Mouse (Mus musculus): ENCODE measurements at regions not wholly inside any gene's neighbourhood (a gene's known extent, or its start where the extent isn't known, plus 50 kb on each side); places are given as distances from the start of the nearest gene placed in this dataset.

- no peaks in the 10 kb centered on the region for H3K4me1 ChIP-seq
- WGBS: 85% methylated on average over 13 of the region's 13 CpGs
- no peaks in the 10 kb centered on the region for H3K9me3 ChIP-seq
- H3K4me3 ChIP-seq: no peak overlapping the region
- no peaks in the 10 kb centered on the region for H3K27me3 ChIP-seq (ENCODE audit: poor library complexity, severe bottlenecking)
- no peak overlapping the region for H3K27ac ChIP-seq
- DNase-seq (ENCODE audit: extremely low spot score, low spot score): no peak
- H3K36me3 ChIP-seq (replicated peaks): no peaks in the 10 kb centered on the region
These were observed 249.5 kb upstream of the Gm11146 start for GRCm38 (mm10) chr16:77851206-77852065.

- no peak overlapping the region for H3K4me3 ChIP-seq
- no peaks in the 10 kb centered on the region for H3K9me3 ChIP-seq
- H3K27me3 ChIP-seq (ENCODE audit: poor library complexity, severe bottlenecking): no peaks in the 10 kb centered on the region
- no peaks in the 10 kb centered on the region for H3K4me1 ChIP-seq
- DNase-seq (ENCODE audit: extremely low spot score, low spot score): no peak
- H3K27ac ChIP-seq: no peak overlapping the region
- no peaks in the 10 kb centered on the region for H3K36me3 ChIP-seq (replicated peaks)
- 88% methylated on average over 2 of the region's 2 CpGs for WGBS
These were observed 233.9 kb upstream of the Gm11146 start for GRCm38 (mm10) chr16:77835767-77836166.

- DNase-seq (ENCODE audit: extremely low spot score, low spot score): no peak
- WGBS: 77% methylated on average over 4 of the region's 4 CpGs
- H3K36me3 ChIP-seq (replicated peaks): no peaks in the 10 kb centered on the region
These were observed 225.6 kb upstream of the Gm11146 start for GRCm38 (mm10) chr16:77827322-77828117.

GRCm38 (mm10) chr16:77799709-77800108, 197.8 kb upstream of the Gm11146 start:
- WGBS: 89% methylated on average over 5 of the region's 5 CpGs
- no peak for DNase-seq (ENCODE audit: extremely low spot score, low spot score)
- Histone ChIP-seq H3K36me3 (replicated peaks) (no peaks in the 10 kb centered on the region), H3K4me3 (no peak overlapping the region), H3K27me3 (ENCODE audit: poor library complexity, severe bottlenecking) (no peaks in the 10 kb centered on the region), H3K9me3 (no peaks in the 10 kb centered on the region), H3K4me1 (no peaks in the 10 kb centered on the region), H3K27ac (no peak overlapping the region)

More at GRCm38 (mm10) chr16:77827322-77828117, 225.6 kb upstream of the Gm11146 start:
- H3K9me3 ChIP-seq: no peaks in the 10 kb centered on the region
- H3K4me3 ChIP-seq: no peak overlapping the region
- no peak overlapping the region for H3K27ac ChIP-seq
- H3K27me3 ChIP-seq (ENCODE audit: poor library complexity, severe bottlenecking): no peaks in the 10 kb centered on the region
- H3K4me1 ChIP-seq: no peaks in the 10 kb centered on the region

GRCm38 (mm10) chr16:77796926-77797325, 195.0 kb upstream of the Gm11146 start:
- WGBS: 86% methylated on average over 4 of the region's 4 CpGs
- no peak overlapping the region for H3K4me3 ChIP-seq
- H3K27ac ChIP-seq: no peak overlapping the region
- H3K4me1 ChIP-seq: no peaks in the 10 kb centered on the region
- H3K27me3 ChIP-seq (ENCODE audit: poor library complexity, severe bottlenecking): no peaks in the 10 kb centered on the region
- H3K9me3 ChIP-seq: no peaks in the 10 kb centered on the region
- DNase-seq (ENCODE audit: extremely low spot score, low spot score): no peak
- H3K36me3 ChIP-seq (replicated peaks): no peaks in the 10 kb centered on the region

- Histone ChIP-seq H3K4me1 (peaks cover 8% of the 10 kb centered on the region), H3K4me3 (no peak overlapping the region), H3K9me3 (no peaks in the 10 kb centered on the region), H3K27ac (no peak overlapping the region), H3K27me3 (ENCODE audit: poor library complexity, severe bottlenecking) (no peaks in the 10 kb centered on the region), H3K36me3 (replicated peaks) (no peaks in the 10 kb centered on the region)
- no peak for DNase-seq (ENCODE audit: extremely low spot score, low spot score)
- WGBS: 91% methylated on average over 5 of the region's 5 CpGs
These were observed 187.8 kb upstream of the Gm11146 start for GRCm38 (mm10) chr16:77789652-77790051.

GRCm38 (mm10) chr16:77789206-77789605, 187.3 kb upstream of the Gm11146 start:
- WGBS: 90% methylated on average over 2 of the region's 2 CpGs
- Histone ChIP-seq H3K4me1 (peaks cover 8% of the 10 kb centered on the region), H3K9me3 (no peaks in the 10 kb centered on the region), H3K4me3 (no peak overlapping the region), H3K27ac (no peak overlapping the region), H3K27me3 (ENCODE audit: poor library complexity, severe bottlenecking) (no peaks in the 10 kb centered on the region), H3K36me3 (replicated peaks) (no peaks in the 10 kb centered on the region)
- no peak for DNase-seq (ENCODE audit: extremely low spot score, low spot score)

GRCm38 (mm10) chr16:77788781-77789150, 186.9 kb upstream of the Gm11146 start:
- Histone ChIP-seq H3K9me3 (no peaks in the 10 kb centered on the region), H3K27ac (peak overlapping the region; percentile 80; the same call in 1 of the 2 replicates), H3K4me1 (peaks cover 8% of the 10 kb centered on the region), H3K36me3 (replicated peaks) (no peaks in the 10 kb centered on the region), H3K4me3 (no peak overlapping the region), H3K27me3 (ENCODE audit: poor library complexity, severe bottlenecking) (no peaks in the 10 kb centered on the region)
- no peak for DNase-seq (ENCODE audit: extremely low spot score, low spot score)
- WGBS: 93% methylated on average over 6 of the region's 6 CpGs

GRCm38 (mm10) chr16:77788041-77788780, 186.3 kb upstream of the Gm11146 start:
- 80% methylated on average over 20 of the region's 20 CpGs for WGBS
- no peaks in the 10 kb centered on the region for H3K27me3 ChIP-seq (ENCODE audit: poor library complexity, severe bottlenecking)
- peak overlapping the region; percentile 80 for H3K27ac ChIP-seq
- DNase-seq (ENCODE audit: extremely low spot score, low spot score): no peak
- no peak overlapping the region for H3K4me3 ChIP-seq
- no peaks in the 10 kb centered on the region for H3K9me3 ChIP-seq
- peaks cover 8% of the 10 kb centered on the region for H3K4me1 ChIP-seq
- no peaks in the 10 kb centered on the region for H3K36me3 ChIP-seq (replicated peaks)

- Histone ChIP-seq H3K4me1 (peaks cover 8% of the 10 kb centered on the region), H3K9me3 (no peaks in the 10 kb centered on the region), H3K36me3 (replicated peaks) (no peaks in the 10 kb centered on the region), H3K4me3 (no peak overlapping the region), H3K27ac (no peak overlapping the region), H3K27me3 (ENCODE audit: poor library complexity, severe bottlenecking) (no peaks in the 10 kb centered on the region)
- no peak for DNase-seq (ENCODE audit: extremely low spot score, low spot score)
- WGBS: 88% methylated on average over 5 of the region's 5 CpGs
These were observed 185.1 kb upstream of the Gm11146 start for GRCm38 (mm10) chr16:77787025-77787424.

- H3K36me3 ChIP-seq (replicated peaks): no peaks in the 10 kb centered on the region
- 85% methylated on average over 1 of the region's 1 CpGs for WGBS
These were observed 177.1 kb upstream of the Gm11146 start for GRCm38 (mm10) chr16:77779019-77779418.

GRCm38 (mm10) chr16:77772075-77772474, 170.2 kb upstream of the Gm11146 start:
- DNase-seq (ENCODE audit: extremely low spot score, low spot score): no peak
- H3K9me3 ChIP-seq: no peaks in the 10 kb centered on the region
- H3K36me3 ChIP-seq (replicated peaks): no peaks in the 10 kb centered on the region
- 81% methylated on average over 3 of the region's 3 CpGs for WGBS
- H3K4me1 ChIP-seq: no peaks in the 10 kb centered on the region
- H3K27me3 ChIP-seq (ENCODE audit: poor library complexity, severe bottlenecking): no peaks in the 10 kb centered on the region
- H3K4me3 ChIP-seq: no peak overlapping the region
- no peak overlapping the region for H3K27ac ChIP-seq

More at GRCm38 (mm10) chr16:77779019-77779418, 177.1 kb upstream of the Gm11146 start:
- Histone ChIP-seq H3K4me1 (no peaks in the 10 kb centered on the region), H3K9me3 (no peaks in the 10 kb centered on the region), H3K27ac (no peak overlapping the region), H3K4me3 (no peak overlapping the region), H3K27me3 (ENCODE audit: poor library complexity, severe bottlenecking) (no peaks in the 10 kb centered on the region)
- DNase-seq (ENCODE audit: extremely low spot score, low spot score): no peak

Measured in forebrain, embryonic 10.5 days (tissue).